In the genomic region with DNA sequence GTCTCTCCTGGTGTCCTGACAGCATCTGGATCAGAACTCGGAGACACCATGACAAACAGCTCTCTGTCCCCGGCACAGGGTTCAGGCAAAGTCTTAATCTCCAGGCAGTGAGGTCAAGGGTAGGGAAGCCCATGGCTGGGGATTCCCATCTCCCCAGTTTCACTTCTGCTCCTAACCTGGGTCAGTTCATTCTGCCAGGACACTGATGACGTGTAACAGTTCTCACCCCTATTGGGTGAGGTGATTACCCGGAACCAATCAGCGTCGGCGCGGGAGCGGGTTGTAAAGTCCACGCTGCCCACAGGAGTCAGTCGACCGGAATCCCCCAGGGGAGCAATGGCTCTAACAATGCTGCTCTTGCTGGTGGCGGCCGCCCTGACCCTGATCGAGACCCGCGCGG, we compare ENCODE assay signal across 8 mouse cellular contexts. TPM values are rescaled to one million over a fixed set of nuclear protein-coding genes. Genes with fewer than 3 reads are reported as not detected.
DNase-seq lines count a peak whose midpoint lies in the region; TF ChIP-seq lines count a peak whose summit lies in the region.
"Not testable (repeated sequence)": the region's sequence is repeated elsewhere in the genome, so short reads cannot be mapped to it uniquely, and the experiment has no call there.

A gene (plus strand): TSS at position 271 of the 400 bp plus-strand sequence.

- DNase-seq in ZHBTc4 (ENCODE audit: low read depth, low spot score) = peak; percentile 73
- DNase-seq in embryo, embryonic 11 days = peak; percentile 90
- peak; percentile 51 to 52 for DNase-seq in gastrocnemius, postnatal 36 days
- DNase-seq in induced T-regulatory cell, adult 2 months (ENCODE audit: low read depth) = peak; percentile 99
- peak; percentile 51 for DNase-seq in left cerebral cortex, adult 11 months (ENCODE audit: low spot score)
- DNase-seq in lung, postnatal 14 days = peak; percentile 88
- DNase-seq in ovary, postnatal 14 days (ENCODE audit: low spot score) = peak; percentile 83
- DNase-seq in thymus, adult 2 months = peak; percentile 64

- not testable (repeated sequence) for H3K27ac ChIP-seq in thymus, adult 2 months (ENCODE audit: control insufficient read depth, insufficient read depth, low read length)

- not testable (repeated sequence) for H3K27me3 ChIP-seq in thymus, adult 2 months (ENCODE audit: control insufficient read depth, insufficient read depth, low read length)

- not testable (repeated sequence) for TF ChIP-seq CTCF in thymus, adult 2 months (IDR thresholded peaks at IDR 0.05; ENCODE audit: borderline replicate concordance, control insufficient read depth, extremely low read depth, insufficient read depth, low read length, poor library complexity)

- not testable (repeated sequence) for H3K36me3 ChIP-seq in thymus, adult 2 months (ENCODE audit: control insufficient read depth, insufficient read depth, low read length)

- WGBS in thymus, adult 2 months = 3% methylated on average over 18 of the region's 18 CpGs

- peak within 1 kb of the TSS; percentile 55 for H3K4me3 ChIP-seq in thymus, adult 2 months (ENCODE audit: control insufficient read depth, insufficient read depth, low read length)

- TF ChIP-seq POLR2A in thymus, adult 2 months (IDR thresholded peaks at IDR 0.05; ENCODE audit: control insufficient read depth, extremely low read depth, insufficient read depth, low read length, poor library complexity) = not testable (repeated sequence)

- not testable (repeated sequence) for H3K4me1 ChIP-seq in thymus, adult 2 months (replicated peaks; ENCODE audit: control insufficient read depth, insufficient read depth, low read length)

- intact Hi-C loops in gastrocnemius, postnatal 36 days (cut with DNase I) = not testable (repeated sequence)

RNA-seq across cellular contexts. Expression of the gene that starts here (rescaled TPM):
- total RNA-seq in gastrocnemius, postnatal 36 days (2021) = under 1 TPM; 0.33 to 0.62 TPM
- polyA plus RNA-seq in thymus, adult 2 months (2012; rRNA removed) = 412 and 617 TPM in 2 replicates

Comparison
In these comparisons a context has a peak if more than half of its experiments do, and no peak if none do; other contexts are left out.
1. Peak in DNase-seq in gastrocnemius, postnatal 36 days; RNA of the gene not detected or under 1 TPM.